Mouse (Mus musculus): ENCODE data around the gene Adam23.

The Adam23 gene

DNA sequence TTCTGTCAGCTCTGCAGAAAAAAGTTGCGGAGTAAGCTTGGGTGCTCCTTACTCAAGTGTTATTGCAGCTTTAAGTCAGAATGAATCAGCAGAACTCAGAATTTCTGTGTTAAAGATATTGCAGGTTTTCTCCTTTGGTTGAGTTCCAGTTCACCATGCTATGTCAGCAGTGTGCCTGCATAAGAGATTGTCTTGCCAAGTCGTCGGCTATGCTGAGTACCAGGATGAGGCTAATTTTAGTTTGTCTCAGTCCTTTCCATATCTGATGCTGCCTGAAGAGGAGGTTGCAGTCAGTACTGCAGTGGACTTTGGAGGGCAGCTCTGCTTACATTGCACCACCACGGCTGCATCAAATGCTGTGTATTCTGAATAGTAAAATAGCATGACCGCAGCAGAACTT lies 33.3 kb downstream of the Adam23 start:
- WGBS = 53% methylated on average over 5 of the region's 5 CpGs

DNA sequence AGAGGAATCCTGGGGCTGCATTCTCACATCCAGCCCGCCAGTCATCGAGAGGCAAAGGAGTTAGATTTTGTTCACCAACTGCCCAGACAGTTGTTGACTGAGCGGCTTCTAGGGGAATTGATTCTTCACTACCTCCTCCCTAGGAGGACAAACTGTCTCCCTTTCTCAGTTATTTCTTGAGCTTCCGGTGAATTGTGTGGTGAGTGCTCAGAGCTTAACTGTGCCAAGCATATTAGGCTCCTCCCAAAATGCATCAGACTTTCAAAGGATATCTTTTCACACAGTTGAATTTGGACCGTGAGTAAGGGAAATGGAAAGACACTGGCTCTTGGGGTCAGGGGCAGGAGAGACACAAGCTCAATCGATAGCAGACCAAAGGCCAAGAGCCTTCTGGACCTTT lies 39.0 kb downstream of the Adam23 start:
- WGBS = 92% methylated on average over 6 of the region's 6 CpGs

DNA sequence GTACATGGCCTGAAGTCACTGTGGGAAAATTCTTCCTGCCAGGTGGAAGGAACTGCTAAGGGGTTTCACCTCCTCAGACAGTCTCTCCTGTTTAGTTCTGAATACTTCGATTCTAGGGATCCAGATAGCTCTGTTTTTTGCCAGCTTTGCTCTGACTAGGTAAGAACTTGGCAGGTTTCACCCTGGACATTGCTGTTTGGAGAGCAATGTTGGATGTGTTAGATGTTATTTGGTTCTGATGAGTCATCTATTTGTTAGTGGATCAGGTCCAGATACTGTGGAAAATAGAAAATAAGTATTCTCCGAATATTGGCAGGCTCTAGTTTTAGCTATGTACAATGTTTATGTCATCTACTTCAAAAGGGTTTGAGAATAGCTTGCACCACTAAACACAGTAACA lies 41.0 kb downstream of the Adam23 start:
- WGBS = 49% methylated on average over 2 of the region's 2 CpGs

DNA sequence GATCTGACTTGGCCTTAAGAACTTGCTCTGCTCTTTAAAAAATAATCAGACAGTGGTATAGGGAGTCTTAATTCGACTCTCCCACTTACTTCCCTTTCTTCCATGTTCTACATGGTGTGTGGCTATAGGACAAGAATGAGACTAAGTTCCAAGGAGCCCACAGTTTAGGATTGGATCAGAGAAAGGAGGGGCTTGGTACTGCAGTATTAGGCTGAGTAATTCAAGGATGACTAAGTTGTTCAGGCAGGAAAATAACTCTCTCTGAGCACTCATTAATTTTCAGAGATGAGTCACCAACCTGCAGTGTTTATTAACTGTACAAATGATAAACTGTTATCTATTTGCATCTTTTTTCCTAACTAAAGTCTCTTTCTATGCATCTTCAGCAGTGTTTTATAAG lies 45.3 kb downstream of the Adam23 start:
- WGBS = 50% methylated on average over 1 of the region's 1 CpGs

DNA sequence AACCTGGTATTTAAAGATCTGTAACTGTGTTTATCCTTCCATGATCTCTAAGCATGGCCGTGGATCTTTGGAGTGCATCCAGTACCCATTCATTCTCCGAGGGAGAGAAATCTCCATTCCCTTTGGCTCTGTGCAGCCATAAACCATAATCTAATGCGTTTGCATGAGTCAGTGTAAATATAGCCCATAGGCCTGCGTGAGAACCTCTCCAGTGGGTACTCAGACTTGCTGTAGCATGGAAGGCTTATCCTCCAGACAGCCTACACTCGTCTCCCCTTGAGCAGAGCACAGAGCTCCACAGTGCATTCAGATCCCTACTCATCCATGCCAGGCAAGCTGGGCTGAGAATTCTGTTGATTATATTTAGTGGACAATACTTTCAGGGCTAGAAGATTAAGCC lies 47.6 kb downstream of the Adam23 start:
- 39% methylated on average over 5 of the region's 5 CpGs for WGBS

DNA sequence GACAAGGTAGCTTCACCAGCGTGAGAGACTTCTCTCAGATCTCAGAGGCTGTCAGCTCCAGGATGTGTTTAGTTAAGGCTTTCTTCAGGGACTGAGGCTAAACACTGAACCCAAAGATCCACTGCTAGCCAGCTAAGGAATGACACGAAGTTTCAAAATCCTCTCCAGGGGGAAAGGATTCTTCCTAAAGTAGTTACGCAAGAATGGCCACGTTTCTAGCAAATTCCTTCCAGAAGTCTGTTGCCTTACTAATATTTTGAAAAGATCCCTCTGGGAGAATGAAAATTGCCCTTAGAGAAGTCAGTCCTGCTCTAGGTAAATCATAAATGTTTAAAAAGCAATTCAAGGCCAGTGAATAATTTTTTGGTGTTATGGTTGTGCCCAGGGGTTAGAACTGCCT lies 61.7 kb downstream of the Adam23 start:
- 78% methylated on average over 4 of the region's 4 CpGs for WGBS

DNA sequence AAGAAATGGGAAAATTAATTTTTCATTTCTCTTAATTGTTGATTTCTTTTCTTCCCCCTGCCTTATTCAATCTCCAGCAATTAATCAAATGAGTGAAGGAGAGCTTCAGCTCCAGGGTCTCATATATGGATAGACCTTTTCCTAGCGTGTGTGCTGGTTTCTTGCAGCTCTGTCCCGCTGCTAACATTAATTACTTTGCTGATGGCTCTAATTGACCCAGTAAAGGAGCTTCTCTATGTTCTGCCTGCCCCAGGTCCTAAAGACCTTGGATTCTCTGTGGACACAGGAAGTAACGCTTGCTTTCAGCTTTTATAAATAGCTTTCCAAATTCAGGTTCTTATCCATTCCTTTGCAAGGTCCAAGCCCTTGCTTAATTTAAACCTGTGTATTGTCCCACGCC lies 63.1 kb downstream of the Adam23 start:
- 61% methylated on average over 4 of the region's 4 CpGs for WGBS

DNA sequence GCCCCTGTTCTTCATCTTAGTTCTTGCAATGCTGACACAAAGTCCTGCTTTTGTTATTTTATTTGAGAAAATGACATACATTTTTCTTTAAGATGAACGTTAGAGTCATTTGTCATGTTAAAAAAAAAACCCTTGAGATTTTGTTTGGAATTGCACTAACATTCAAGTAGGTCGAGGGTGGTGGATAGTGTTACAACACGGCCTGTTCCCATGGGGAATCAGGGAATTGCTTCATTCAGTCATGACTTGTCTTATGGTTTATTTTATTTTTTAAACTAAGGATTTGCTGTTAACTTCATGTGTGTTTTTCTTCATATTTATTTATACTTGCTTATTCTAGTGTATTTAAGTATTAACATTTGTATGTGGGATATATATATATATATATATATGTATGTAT lies 65.7 kb downstream of the Adam23 start:
- 77% methylated on average over 3 of the region's 3 CpGs for WGBS

DNA sequence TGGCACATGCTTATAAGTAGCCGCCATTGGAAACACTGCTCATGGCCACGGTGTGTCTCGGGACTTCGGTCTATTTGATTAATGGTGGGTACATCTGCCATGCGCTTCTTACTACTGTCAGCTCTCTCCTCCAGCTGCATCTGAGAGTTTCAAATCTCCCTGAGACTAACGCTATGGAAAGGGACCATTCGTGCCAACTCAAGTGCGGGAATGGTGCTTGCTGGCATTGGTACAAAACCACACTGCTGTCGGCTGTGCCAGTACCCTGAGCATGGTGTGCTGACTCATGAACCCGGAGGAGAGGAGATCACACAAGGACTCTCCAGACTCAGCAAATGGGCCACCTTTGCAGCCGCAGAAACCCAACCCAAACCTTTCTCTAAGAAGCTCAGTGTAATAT lies 72.1 kb downstream of the Adam23 start:
- WGBS = 68% methylated on average over 11 of the region's 11 CpGs

DNA sequence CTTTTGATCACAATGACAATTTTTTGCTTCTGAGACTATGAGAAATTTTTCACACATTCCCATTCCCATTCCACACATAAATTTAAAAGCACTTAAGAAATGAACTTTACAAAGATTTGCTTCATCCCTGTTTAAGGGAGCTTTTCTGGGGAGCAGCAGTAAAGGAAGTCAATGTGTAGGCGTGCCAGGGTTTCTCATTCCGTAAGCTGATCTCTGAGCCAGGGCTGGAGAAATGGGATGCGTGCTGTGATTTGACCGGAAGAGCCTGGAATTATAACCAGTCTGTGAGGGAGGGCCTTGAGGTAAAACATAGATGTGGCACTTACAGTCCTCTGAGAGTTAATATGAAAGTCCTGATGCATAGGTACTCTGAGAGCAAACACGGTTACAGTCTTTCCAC lies 73.1 kb downstream of the Adam23 start:
- 48% methylated on average over 5 of the region's 5 CpGs for WGBS

DNA sequence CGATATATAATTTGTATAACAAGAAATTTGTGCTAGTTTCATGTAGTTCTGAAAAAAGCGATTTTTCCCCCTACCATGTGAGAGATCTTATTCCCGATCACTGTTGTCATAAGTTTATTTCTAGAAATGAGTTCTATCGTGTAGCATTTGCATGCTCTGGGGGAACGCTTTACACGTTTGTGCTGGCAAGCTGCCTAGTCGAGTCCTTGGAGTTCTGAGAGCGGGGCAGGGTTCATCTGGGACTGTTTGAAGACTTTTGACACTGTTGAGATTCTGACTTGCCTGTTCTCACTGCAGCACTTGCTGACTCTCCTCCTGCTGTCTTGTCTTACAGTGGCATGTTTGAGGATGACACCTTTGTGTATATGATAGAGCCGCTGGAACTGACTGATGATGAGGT lies 84.2 kb downstream of the Adam23 start:
- whole genome bisulfite sequencing = 71% methylated on average over 9 of the region's 9 CpGs

DNA sequence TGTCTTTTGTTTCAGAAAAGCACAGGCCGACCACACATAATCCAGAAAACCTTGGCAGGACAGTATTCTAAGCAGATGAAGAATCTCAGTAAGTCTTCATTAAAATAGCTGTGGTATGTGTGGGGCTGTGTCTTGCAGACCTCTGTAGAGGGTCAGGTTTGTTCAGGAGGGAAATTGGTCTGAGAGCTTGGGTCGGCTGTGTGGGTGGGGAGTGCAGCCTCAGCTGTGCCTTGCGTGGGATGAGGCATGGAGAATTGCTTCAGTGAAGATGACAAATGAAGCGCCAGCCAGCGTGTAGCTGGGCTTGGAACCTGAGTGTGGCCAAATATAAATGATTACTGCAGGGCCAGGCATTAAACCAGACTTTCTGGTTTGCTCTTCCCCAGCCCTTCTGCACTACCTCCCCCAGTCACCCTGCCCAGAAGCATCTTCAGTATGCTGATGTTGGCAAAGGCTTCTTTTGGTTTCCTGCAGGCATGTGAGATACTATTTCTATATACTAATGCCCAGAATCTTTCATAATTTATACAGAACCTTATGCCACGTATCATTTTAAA lies 88.7 kb downstream of the Adam23 start:
- WGBS = 61% methylated on average over 6 of the region's 6 CpGs

DNA sequence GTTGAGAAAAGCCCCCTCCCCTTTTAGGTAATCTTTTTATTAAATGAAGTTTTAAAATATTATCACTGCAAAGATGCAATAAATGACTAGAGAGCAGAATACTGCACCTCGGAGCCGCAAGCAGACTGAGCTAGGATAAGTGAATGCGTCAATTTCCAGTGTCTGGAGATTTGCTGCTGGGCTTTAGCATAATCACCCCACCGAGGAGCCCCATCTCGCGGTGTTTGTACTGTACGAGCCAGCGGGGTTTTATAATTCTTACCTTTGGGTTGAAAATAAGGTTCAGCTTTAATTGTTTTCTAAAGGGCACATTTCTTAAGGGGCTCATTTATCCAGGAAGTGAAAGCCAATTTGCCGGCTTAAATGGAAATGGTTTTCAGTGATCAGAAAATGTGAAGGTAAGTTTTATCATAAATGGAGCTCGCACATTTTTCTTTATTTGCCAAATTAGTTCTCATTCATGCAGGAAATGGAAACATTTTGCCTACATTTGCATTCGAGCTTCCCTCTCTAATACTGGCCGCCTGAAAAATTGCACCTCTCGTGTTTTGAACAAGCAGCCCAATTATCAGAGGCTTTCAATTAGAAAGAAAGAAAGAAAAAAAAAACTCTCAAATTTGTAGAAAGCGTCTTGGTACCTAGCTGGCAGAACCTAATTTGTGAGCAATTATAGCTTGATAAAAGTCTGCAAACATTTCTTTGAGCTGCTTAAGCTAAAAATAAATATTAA lies 94.4 kb downstream of the Adam23 start:
- WGBS = 68% methylated on average over 14 of the region's 14 CpGs

DNA sequence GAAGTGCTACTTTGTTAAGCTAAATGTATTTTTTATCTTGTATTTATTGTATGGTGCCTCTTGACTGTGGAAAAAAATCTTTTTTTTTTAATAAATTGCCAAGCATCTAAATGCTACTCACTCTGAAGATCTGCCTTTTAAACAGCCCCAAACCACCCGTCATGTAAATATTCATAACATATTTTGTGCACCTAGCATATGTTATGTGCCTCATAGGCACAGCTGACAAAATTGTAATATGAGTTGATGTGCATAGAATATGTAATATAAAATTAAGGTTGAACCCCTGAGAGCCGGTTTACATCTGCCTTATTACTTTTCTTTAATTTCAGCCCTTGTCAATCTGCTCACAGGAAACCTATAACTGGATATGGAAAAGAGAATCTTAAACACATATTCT lies 98.4 kb downstream of the Adam23 start:
- WGBS = 91% methylated on average over 2 of the region's 2 CpGs

DNA sequence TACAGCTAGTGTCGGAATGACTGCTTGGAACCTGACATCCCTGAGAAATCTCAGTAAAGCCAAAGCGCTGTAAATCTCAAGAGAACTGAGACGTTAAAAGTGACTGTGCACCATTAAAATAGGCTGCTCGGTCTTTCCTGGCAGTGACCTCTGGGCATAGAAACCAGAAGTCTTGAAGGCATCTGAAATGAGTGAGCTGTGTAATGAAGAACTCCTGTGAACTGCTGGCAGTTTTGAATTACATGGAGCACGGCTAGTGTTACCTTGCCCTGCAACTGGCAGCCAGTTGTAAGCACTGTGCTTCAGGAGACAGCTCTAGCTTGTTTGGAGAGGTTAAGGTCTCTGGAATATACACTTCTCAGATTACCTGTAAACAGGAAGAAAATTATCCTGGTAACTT lies 107.3 kb downstream of the Adam23 start:
- WGBS = 80% methylated on average over 5 of the region's 5 CpGs

DNA sequence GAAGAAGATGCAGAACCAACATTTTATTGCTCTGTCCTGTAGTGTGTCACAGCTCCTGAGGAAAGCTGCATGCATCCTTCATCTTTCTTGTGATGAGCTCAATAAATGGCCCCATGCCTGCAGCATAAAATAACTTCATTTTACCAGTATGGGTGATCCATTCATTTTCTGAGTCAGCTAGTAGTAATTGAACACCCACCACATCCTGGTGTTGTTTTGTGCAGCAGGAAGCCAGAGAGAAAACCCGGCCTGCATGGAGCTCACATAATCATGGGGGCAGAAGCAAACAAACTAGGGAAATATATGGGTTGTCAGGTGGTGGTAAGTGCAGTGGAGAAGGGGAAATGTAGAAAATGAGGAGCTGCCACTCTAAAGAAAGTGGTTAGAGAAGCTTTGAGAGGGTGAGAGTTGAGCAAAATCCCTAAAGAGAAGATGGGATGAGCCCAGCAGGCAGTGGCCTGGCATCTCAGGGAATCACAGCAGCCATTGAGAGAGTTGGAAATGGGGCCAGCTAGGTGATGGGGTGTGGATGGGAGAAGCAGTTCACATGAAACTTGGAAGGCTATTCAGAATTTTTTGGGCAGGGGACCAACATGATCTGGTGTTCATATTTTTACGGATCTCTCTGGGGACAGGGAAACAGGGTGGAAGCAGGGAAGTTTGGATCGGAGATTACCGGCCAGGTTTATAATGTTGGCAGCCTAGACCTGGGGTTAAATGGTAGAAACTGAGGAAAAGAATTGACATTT lies 116.3 kb downstream of the Adam23 start:
- WGBS = 73% methylated on average over 4 of the region's 4 CpGs

DNA sequence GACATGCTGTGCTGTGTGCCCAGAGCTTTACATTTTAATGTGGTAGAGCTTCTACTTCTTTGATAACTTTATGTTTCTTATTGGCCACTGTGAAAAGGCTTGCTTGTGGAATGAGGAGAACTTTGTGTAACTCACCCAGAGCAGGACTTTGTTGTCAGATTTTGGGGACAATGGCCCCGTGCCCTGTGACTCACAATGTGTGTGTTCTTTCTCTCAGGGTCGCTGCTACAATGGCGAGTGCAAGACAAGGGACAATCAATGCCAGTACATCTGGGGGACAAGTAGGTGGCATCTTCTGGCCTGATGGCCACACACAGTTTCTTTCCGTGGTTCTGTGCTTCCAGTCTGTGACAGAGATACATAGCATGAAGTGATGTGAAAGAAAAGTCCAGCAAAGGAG lies 118.2 kb downstream of the Adam23 start:
- WGBS = 65% methylated on average over 4 of the region's 4 CpGs

DNA sequence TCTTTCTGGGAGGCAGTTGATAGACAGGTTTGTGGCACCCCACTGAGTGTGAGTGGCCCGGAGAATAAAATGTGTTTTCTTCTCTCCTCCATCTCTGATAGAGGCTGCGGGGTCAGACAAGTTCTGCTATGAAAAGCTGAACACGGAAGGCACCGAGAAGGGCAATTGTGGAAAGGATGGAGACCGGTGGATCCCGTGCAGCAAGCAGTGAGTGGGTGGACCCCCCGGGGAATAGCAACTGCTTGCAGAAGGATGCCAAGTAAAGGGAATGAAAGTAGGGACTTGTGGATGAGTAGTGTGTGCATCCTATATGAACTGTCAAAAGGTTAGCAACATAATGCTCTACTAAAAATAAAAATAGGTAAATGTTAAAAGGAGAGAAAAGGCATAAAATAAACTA lies 120.8 kb downstream of the Adam23 start:
- WGBS = 30% methylated on average over 7 of the region's 7 CpGs

DNA sequence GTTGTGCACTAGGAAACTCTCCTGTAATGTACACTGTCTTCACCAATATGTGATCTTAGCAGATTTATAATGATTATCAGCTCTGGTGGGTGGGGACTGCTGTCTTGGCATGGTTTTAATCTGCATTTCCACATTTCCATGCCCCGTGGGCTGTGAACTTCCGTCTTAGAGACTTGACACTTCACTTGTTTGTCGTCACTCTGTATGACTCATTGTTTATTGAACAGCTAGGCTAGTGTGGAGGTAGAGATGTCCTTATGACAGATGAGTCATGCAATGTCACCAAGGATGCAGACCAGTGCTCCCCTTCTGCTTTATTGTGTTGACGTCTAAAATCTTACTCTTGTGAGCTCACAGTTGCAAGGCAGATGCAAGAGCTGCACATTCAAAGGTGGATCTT lies 121.3 kb downstream of the Adam23 start:
- WGBS = 31% methylated on average over 4 of the region's 4 CpGs

DNA sequence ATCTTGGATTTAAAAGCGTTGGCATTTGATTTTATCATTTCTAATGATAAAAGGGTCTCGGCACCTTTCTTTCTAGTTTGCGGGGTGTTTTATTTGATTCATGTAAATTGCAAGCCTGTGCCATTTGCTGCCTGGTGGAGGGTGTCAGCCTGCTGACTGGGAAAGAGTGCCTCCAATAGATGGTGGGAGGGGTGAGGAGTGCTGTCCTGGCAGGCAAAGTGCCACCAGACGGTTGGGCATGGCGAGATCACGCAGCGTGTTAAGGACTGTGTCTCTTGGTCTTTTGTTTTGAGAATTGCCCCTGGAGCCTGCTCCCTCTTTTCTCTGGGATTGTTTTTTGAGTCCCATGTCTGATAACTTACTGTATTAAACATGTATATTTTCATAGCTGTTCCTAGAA lies 126.5 kb downstream of the Adam23 start:
- WGBS = 55% methylated on average over 7 of the region's 7 CpGs

DNA sequence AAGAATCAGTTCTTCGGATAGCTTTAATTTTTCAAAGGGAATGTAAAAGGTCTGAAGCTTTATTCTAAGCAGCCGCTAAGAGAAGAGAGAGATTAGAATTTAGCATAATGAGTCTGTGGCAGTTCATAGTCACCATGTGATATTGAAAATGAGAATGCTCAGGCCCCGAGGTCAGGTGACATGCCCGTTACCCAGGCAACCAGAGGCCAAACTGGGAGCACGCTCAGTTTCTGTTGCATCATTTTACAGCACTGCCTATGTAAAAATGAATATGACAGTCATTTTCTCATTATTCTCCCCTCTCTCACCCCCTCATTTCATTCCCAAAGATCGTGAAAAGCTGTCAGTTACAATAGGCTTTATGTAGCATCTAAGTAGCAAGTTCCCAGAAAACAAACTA lies 127.7 kb downstream of the Adam23 start:
- whole genome bisulfite sequencing = 40% methylated on average over 6 of the region's 6 CpGs

DNA sequence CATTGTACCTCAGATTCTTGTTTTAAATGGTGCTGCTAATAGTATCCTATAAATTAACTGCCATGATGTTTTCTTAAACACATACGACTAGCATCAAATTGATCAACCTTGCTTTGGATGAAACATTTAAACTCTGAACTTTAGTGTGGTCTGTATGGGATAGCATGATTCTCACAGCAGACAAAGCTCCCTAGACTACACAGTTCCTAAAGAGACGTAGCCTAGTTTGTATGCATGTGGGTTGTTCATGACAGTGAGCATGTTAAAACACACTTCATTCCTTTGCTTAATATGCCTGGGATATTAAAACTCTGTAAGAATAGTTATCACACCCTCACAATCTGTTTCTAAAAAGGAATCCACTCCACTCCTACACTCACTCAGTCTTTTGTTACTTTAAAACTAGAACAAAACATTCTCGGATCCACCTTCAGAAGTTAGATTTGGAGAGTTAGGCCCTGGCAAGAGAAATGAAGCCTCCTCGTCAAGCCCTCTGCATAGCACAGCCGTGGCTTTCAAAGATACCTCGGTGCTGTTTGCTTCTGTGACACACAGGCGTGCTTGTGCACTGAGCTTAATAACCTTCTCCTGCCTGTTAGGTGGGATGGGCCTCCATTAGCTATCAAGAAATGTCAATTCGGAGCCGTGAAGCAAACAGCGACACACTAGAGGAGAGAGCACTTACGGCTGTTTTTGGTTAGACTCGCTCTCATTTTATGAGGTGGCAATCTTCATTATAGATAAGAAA lies 128.3 kb downstream of the Adam23 start:
- 54% methylated on average over 12 of the region's 12 CpGs for WGBS

DNA sequence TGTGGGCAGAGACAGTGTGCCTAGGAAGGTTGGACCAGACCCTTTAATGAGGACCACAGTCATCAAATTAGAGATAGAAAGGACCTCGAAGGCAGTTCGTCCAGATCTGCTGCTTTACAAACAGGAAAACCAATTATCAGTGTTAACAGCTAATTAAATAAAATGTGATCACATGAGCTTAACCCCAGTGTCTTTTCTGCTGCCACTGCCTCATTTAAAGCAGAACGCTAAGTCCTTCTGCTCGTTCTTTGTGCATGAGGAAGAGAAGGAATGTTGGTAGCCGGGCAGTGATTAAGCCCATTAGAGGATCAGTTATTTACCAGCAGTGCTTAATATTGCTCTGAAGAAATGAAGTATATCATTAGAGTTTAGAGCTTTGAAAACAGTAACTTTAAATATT lies 131.1 kb downstream of the Adam23 start:
- 67% methylated on average over 5 of the region's 5 CpGs for WGBS

All from cerebral cortex, adult 2 months (tissue).